Mouse (Mus musculus): Measurements from ENCODE around the gene Asic2. TPM values are rescaled to one million over a fixed set of nuclear protein-coding genes. Genes with fewer than 3 reads are reported as not detected.

The Asic2 gene
- total RNA-seq, 2 experiments from 2014 or later = 55.9 to 61.9 TPM

- DNase-seq (ENCODE audit: low spot score in 2 of 2) = peak; percentile 75 to 85
These were observed 481.9 kb downstream of the Asic2 start for GRCm38 (mm10) chr11:81486265-81486940.

GRCm38 (mm10) chr11:81481198-81481597 is 487.1 kb downstream of the Asic2 start:
- no peak for DNase-seq (ENCODE audit: low spot score in 2 of 2)

- DNase-seq (ENCODE audit: low spot score in 2 of 2) = no peak
These were observed 492.0 kb downstream of the Asic2 start for GRCm38 (mm10) chr11:81476231-81476630.

GRCm38 (mm10) chr11:81474121-81474520 is 494.1 kb downstream of the Asic2 start:
- no peak for DNase-seq (ENCODE audit: low spot score in 2 of 2)

GRCm38 (mm10) chr11:81462199-81462598 is 506.1 kb downstream of the Asic2 start:
- DNase-seq (ENCODE audit: low spot score in 2 of 2) = peak in 1 of 2 experiments; percentile 54

- no peak for DNase-seq (ENCODE audit: low spot score in 2 of 2)
These were observed 506.5 kb downstream of the Asic2 start for GRCm38 (mm10) chr11:81461748-81462147.

- no peak for DNase-seq (ENCODE audit: low spot score in 2 of 2)
These were observed 513.3 kb downstream of the Asic2 start for GRCm38 (mm10) chr11:81454921-81455320.

- DNase-seq (ENCODE audit: low spot score in 2 of 2) = no peak
These were observed 514.1 kb downstream of the Asic2 start for GRCm38 (mm10) chr11:81454111-81454510.

GRCm38 (mm10) chr11:81449271-81449705 is 519.0 kb downstream of the Asic2 start:
- no peak for DNase-seq (ENCODE audit: low spot score in 2 of 2)

- no peak for DNase-seq (ENCODE audit: low spot score in 2 of 2)
These were observed 521.9 kb downstream of the Asic2 start for GRCm38 (mm10) chr11:81446347-81446746.

- DNase-seq (ENCODE audit: low spot score in 2 of 2) = no peak
These were observed 541.4 kb downstream of the Asic2 start for GRCm38 (mm10) chr11:81426857-81427256.

- DNase-seq (ENCODE audit: low spot score in 2 of 2) = no peak
These were observed 549.1 kb downstream of the Asic2 start for GRCm38 (mm10) chr11:81419112-81419511.

GRCm38 (mm10) chr11:81418027-81418426 is 550.2 kb downstream of the Asic2 start:
- DNase-seq (ENCODE audit: low spot score in 2 of 2) = no peak

- DNase-seq (ENCODE audit: low spot score in 2 of 2) = peak in 1 of 2 experiments; percentile 49
These were observed 551.9 kb downstream of the Asic2 start for GRCm38 (mm10) chr11:81416319-81416718.

- no peak for DNase-seq (ENCODE audit: low spot score in 2 of 2)
These were observed 553.7 kb downstream of the Asic2 start for GRCm38 (mm10) chr11:81414596-81414995.

- no peak for DNase-seq (ENCODE audit: low spot score in 2 of 2)
These were observed 557.0 kb downstream of the Asic2 start for GRCm38 (mm10) chr11:81411251-81411650.

- no peak for DNase-seq (ENCODE audit: low spot score in 2 of 2)
These were observed 562.3 kb downstream of the Asic2 start for GRCm38 (mm10) chr11:81405951-81406350.

- DNase-seq (ENCODE audit: low spot score in 2 of 2) = no peak
These were observed 566.0 kb downstream of the Asic2 start for GRCm38 (mm10) chr11:81402263-81402662.

- no peak for DNase-seq (ENCODE audit: low spot score in 2 of 2)
These were observed 575.4 kb downstream of the Asic2 start for GRCm38 (mm10) chr11:81392855-81393254.

- peak in 1 of 2 experiments; percentile 15 for DNase-seq (ENCODE audit: low spot score in 2 of 2)
These were observed 582.1 kb downstream of the Asic2 start for GRCm38 (mm10) chr11:81386185-81386584.

- no peak for DNase-seq (ENCODE audit: low spot score in 2 of 2)
These were observed 582.7 kb downstream of the Asic2 start for GRCm38 (mm10) chr11:81385547-81385946.

- peak; percentile 44 to 81 for DNase-seq (ENCODE audit: low spot score in 2 of 2)
These were observed 593.4 kb downstream of the Asic2 start for GRCm38 (mm10) chr11:81374841-81375240.

GRCm38 (mm10) chr11:81374003-81374710 is 594.1 kb downstream of the Asic2 start:
- DNase-seq (ENCODE audit: low spot score in 2 of 2) = no peak
